Mouse (Mus musculus): ENCODE data around the gene Lpin2.

The Lpin2 gene

DNA sequence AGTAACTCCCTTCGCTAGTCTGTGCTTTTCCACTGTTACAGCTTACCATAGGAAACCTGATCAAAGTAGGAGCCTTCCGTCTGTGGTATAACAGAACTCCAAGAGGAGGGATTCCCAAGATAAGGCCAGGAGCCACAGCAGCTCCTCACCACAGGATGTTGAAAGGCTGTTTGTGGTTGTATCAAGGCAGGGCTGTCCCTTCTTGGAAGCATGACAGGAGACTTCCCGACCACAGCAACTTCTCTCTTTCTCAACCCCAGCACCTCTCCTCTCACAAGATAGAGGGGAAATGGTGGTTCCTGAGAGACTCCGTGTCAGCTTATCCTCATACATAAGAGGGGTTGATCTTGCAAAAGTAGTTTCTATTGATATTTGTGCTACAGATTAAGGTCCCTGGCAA, 82.4 kb downstream of the Lpin2 start:
- no peak for DNase-seq (ENCODE audit: low spot score)

DNA sequence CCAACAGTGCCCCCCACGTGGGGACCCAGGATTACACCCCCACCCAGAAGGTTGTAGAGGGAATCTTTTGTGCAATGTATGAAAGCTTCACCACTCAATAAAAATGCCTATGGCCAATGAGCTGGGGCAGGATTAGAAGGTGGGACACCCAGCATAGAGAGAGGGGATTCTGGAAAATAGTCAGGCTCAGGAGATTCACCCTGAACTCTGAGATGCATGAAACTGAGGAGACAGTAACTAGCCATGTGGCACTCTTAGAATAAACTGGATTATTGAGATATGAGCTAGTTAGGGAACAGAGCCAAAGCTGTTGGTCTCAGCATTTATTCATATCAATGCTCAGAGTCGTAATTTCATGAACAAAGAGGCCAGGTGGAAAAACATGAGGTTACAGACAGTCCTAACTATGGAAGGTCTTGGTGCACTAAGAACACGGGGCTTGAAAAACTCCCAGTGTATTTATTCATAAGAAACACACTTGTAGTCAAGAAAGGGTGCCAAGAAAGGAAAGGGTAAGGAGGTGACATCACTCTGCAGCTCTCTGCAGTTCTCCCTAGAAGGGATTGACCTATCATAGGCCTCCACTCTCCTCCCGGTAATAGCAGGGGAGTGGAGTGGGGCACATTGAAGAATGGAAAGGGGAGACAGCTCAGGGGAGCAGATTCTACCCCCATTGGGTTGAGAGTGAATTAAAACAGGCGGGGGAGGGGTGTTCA, 83.1 kb downstream of the Lpin2 start:
- DNase-seq (ENCODE audit: low spot score), result no peak

DNA sequence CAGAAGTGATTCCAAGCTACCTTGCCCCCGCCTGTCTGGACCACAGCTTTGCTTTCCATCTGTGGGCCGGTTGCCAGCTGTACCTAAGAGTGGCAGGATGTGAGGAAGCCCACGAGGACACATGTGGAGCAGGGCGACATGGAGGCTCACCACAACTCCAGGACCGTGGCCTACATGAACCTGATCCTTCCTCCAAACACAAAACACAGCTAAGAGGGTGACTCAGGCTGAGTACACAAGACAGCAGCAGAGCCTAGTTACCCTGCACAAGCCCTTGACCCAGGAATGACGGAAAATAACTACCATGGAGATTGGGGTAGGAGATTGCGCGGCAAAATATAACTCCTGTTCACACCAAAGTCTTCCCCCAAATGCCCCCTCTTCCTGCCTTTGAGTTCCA, 85.0 kb downstream of the Lpin2 start:
- DNase-seq (ENCODE audit: low spot score), result no peak

DNA sequence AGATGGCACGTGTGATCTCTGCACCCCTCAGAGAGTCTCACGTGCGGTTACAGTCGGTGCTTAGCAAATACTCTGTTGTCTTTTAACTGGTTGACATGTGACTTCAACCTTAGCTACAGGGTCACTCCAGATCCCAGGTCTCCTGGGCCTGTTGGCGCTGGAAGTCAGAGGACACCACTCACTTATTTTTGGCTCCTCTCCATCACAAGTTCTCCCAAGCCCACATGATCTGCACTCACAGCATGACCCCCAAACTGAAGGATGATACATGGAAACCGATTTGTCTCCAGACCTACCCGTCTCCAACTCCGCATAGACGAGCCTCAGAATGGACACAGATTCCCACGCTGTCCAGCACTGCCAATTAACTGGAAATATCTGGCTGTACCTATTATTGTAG, 85.8 kb downstream of the Lpin2 start:
- DNase-seq (ENCODE audit: low spot score), result no peak

DNA sequence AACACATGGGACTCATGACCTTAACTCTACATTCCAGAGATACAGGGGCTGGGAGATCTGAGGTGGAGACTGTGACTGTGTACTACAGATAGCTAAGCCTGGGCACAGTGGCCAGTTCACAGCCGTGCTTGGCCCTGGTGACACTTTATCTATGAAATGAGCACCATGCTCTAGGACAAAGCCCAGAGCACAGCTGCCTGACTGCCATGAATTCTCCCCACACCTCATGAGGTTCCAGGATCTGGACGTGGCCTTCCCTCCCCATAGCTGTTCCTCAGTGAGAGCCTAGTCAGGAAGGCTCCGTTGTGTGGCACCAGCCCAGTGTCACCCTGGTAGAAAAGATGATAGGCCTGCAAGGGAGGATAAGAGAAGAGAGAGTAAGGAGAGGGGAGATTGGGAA, 86.2 kb downstream of the Lpin2 start:
- no peak for DNase-seq (ENCODE audit: low spot score)

DNA sequence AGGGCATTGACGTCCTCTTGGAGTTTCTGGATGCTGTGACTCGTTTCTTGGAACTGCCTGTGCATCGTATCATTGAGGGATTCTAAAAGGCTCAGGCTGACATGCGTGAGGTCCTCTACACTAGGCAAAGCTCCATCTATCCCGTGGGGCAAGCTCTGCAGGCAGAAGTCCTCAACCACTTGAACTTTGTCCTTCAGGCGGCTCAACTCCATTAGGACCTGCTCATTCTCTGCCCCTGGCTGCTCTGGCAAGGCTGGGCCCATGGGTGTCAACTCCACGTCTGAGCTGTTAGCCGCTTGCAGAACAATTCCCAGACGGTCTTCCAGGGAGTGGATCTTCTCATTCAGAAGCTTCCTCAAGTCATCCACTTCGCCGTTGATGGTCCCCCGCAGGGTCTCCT, 91.5 kb downstream of the Lpin2 start:
- no peak for DNase-seq (ENCODE audit: low spot score)

DNA sequence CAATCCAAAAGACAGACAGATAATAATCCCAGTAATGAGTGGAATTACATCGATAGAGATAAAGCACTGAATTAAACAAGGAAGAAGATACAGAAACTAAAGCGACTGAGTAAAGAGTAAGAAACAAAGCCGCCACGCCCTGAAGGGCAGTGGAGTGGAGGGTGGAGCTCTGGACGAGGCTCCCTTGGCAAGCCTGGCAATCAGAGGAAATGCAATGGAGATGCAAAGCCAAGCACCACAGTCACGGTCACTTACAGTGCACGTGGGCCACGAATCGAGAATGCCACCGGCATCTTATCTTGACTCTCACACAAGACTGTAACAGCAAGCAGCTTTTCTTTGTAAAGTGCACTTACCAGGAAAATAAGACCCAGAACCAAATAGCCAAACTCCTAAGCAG, 94.4 kb downstream of the Lpin2 start:
- DNase-seq (ENCODE audit: low spot score), result no peak

DNA sequence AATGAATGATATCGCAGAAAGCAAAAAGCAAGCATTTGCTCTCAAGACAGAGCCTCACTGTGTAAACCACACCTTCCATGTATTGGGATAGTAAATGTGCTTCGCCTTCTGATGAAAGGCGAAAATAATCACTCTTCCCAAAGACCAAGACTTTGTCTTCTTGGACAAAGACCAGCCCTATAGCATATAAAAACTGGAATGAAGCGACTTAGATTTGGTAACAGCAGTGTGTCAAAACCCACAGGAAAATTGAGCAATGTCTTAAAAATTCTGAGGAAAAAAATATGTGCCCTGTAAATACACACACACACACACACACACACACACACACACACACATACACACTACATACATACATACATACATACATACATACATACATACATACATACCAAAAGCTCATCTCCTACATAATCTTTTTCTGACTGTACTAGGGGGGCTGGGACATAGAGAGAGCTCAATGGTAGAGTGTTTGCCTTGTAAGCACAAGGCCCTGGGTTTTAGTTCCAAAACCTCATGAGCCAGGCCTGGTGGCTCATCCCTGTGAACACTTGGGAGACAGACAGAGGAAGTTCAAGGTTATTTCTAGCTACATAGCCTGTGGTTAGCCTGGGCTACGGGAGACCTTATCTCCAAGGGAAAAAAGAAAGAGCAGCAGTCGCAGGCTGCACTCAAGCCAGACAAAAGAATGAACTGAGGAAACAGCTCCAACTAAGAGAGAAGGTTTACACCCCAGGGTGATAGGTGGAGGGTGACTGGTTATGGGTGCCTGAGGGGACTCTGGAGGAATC, 95.5 kb downstream of the Lpin2 start:
- DNase-seq (ENCODE audit: low spot score), result no peak

DNA sequence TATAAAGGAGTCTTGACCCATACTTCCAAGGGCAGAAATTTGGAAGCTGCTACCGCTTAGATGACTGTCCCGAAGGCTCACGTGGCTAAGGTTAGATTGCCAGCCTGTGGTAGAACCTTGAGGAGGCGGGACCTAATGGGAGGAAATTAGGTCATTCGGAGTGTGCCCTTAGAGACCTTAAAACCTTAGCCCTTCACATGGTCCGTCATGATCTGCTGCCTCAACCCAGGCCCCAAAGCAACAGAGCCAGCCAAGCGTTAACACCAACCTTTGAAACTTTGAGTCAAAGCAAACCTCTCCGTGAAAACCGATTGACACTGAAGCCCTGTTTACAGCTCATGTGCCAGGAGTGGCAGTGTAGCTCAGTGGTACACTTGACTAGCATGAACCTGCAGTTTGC, 100.4 kb downstream of the Lpin2 start:
- no peak for DNase-seq (ENCODE audit: low spot score)

DNA sequence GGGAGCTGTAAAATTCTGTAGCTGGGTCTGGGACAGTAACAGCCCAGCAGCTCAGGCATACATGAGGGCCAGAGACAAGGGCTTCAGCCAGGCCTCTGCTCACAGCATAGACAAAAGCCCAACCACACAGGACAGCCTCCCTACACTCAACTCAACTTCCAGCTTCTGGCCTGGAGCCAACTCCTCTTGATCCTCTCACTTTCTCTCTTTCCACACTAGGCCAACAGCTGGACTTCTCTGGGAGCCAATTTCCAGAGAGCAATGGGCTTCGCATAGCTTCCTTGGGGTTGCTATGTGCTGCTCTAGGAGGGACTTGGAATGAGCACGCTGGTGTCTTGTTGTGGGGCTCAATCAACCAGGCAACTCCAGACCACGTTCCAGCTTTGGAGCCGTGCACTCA, 100.9 kb downstream of the Lpin2 start:
- DNase-seq (ENCODE audit: low spot score), result no peak

DNA sequence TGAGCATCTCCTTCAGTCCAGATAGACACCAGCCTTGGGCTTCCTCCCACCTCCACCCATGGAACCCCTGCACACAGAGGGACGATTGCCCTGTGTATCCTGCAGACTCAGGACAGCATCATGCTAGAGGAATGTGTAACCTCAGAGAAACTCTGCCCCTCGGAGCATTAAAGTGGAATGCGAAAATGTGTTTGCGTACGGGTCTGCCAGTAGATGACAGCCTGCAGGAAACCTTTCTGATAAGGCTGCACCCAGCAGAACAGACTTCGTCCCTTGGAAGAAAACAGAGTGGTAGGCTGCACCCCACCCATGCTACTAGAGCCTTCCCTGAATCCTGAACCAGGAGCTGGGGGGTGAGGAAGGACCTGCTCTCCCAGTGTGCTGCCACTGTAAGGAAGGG, 102.5 kb downstream of the Lpin2 start:
- DNase-seq (ENCODE audit: low spot score), result no peak

DNA sequence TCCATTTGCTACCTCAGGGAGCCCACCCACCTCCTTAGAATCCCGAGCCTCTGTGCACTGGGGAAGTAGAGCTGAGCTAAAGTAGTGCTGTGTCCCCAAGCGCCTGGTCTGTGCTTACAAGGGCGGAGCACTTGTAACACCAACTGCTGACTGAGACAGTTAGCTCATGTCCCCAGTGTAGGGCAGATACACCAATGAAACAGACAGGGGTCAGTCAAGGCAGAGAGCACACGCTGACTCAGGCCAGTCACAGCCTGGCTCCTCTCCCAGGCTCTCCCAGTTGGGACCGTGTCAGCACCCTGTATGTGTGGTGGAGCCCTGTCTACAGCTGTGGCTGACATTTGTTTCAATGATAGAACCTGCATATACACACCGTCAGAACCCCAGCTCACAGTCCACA, 103.6 kb downstream of the Lpin2 start:
- no peak for DNase-seq (ENCODE audit: low spot score)

DNA sequence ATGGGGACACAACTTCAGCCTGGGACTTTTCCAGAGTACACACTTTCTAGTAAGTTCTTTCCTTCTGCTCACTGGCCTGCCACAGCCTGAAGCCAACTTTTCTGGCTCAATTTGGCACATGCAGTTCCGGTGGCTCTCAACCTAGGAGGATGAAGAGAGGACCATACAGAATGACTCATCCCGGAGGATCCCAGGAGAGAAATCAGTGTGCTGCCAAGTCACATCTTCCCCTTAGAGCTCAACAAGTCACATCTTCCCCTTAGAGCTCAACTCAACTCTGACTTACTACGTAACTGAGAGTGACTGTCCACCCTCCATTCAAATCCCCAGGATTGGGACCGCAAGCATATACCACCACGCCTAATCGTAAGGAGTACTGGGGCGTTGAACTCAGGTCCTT, 105.2 kb downstream of the Lpin2 start:
- no peak for DNase-seq (ENCODE audit: low spot score)

DNA sequence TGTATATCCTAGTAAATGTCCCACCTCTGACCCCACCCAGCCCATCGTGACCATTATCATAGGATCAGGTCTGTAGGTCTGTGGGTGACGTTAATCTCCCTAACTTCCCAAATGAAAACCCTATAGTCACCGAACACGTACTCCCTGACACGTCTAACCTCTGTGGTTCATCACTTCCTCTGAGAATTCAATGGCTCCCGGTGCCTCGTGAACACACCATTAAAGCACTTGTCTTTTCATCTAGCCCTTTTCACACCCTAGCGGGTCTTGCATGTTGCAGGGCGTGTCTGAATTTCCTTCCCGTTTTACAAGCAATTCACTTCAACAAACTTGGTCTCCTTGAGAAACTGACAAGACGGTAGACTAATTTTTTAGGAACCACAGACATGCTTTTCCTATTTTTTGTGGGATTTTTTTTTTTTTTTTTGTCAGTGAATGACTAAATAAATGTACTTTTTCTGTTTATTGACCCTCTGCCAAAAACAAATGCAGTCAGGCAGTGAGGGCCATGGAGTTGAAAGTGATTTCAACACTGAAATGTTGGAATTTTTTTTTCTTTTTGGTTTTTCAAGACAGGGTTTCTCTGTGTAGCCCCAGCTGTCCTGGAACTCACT, 105.9 kb downstream of the Lpin2 start:
- peak; percentile 44 for DNase-seq (ENCODE audit: low spot score)

DNA sequence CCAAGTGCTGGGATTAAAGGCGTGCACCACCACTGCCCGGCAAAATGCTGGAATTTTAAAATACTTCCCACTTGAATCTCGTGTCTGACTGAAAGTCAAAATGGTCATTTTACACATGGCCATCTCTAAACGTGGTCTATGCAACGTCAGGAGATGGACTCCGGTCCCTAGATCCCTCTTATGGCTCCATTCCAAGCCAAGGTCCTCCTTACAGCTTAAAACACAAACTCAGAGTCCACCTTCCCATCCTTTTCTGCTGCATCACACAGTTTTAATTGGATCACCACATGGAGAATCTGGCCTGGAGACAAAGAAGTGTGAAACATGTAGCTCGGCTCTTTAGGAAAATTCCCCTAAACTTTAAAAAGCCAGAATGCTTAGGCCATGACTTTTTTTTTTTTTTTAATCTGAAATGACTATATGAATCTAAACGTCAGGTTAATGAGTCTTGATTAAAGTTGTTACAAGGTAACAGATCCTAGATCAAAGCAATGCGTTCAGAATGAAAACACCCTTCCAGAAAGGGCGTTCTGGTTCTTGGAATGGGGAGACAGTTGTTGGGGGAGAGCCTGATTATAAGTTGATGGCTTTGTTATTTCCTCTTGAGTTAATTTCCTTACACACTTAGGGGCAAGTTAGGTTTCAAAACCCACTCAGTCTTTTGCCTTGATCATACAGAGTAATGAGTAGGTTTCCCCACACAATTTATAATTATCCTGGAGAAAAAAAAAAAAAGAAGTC, 106.6 kb downstream of the Lpin2 start:
- no peak for DNase-seq (ENCODE audit: low spot score)

DNA sequence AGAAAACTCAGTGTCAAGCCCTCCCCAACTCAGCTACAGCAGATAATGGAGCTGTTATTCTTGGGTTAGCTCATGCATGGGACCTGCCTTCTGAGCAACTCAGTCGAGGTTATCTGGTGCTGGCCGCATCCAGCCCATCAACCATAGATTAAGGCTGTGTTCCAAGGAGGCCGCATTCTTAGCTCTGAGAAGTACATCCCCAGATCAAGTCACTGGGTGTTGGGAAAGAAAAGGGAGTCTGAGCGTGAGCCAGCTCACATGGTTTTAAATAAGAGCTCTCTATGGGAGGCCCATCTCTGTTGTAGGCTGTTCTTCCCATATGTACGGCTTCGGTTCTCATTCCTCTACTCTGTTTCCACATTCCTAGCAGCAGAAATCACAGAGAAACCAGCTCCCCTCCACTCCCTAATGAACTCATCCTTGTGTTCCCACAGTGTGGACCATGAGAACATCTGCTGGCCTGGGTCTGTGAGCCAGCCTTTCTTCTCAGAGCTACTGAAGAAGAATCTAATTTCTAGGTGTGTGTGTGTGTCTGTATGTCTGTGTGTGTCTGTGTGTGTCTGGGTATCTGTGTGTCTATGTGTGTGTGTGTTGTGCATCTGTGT, 107.3 kb downstream of the Lpin2 start:
- DNase-seq (ENCODE audit: low spot score), result no peak

DNA sequence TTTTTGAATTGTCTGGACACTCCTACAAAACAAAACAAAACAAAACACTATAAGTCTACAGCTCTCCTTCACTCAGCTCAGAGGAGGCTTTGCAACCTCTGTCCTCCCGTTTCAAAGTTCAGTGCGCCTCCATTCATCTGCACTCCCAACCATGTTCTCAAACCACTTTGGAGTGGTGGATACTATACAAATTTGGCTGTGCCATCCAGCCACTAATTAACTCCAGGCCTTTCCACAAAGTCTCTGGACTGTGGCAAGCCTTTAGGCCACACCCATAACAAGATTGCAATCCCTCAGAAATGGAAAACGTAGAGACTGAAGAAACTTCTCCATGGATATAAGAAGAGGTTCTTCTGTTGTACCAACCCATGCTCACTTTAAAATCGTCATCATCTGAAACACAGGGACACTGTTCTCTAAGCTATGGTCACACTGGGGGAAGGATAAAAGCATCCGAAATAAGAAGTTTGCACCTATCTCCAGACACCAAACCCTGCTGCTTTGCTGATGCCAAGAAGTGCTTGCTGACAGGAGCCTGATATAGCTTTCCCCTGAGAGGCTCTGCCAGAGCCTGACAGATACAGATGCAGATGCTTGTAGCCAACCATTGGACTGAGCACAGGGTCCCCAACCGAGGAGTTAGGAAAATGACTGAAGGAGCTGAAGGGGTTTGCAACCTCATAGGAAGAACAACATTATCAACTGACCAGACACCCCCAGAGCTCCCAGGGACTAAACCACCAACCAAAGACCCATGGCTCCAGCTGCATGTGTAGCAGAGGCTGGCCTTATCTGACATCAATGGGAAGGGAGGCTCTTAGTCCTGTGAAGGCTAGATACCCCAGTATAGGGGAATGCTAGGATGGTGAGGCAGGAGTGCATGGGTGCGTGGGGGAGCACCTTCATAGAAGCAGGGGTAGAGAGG, 108.4 kb downstream of the Lpin2 start:
- DNase-seq (ENCODE audit: low spot score), result no peak

DNA sequence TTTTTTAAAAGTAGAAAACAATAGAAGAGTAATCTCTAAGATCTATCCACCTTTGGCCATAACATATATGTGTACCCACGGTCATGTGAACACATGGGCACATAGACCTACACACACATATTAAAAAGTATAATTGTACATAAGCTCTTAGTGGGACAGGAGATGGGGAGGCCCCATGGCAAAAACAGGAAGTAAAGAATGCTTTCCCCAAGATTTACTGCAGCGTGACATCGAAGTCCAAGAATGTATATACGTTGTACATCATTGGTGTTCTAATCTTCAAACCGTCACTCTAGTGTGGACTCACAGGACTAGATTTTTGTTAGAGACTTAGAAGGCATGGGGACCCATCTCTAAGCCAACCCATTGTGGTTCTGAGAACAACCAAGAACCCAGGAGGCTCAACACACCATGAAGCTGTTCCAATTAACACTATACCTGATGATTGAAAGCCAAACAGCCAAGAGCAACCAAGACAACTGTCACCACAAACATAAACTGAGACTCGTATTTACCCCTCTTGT, 109.6 kb downstream of the Lpin2 start:
- no peak for DNase-seq (ENCODE audit: low spot score)

DNA sequence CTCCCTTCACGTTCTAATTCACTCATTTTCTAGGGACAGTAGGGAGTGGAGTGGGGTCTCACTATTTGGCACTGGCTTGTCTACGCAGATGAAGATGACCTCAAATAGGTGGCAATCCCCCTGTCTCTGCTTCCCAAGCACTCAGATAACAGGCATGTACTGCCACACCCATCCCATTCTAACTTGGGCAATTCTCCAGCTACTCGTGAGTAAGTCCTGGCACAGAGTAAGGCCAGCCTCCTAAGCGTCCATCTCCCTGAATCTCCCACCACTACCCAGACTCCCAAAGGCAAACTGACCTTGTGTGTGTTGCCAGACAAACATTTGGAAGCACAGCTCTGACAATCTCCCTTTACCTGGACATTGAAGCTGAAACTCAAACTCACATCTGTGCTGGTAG, 110.5 kb downstream of the Lpin2 start:
- no peak for DNase-seq (ENCODE audit: low spot score)

DNA sequence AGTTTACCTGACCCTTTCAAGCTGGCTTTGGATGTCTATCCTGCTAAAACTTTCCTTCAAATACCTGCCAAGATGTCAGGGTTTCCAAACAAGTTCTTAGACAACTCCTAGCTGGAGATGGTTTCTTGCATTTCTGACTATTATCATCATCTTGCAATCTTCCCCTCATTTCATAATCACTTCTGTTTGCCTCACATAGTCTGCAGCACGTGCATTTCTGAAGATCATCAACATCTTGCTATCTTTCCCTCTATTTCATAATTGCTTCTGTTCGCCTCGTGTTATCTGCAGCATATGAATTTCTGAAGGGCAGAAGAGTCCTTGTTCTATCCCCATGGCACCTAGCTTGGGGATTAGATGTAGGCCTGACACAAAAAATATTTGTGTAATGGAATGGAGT, 112.2 kb downstream of the Lpin2 start:
- no peak for DNase-seq (ENCODE audit: low spot score)
